Mouse (Mus musculus): ENCODE results near the gene Isg20. TPM values are rescaled to one million over a fixed set of nuclear protein-coding genes. Genes with fewer than 3 reads are reported as not detected.
A peak's percentile ranks its signal among the peaks of the same experiment; 100 is the strongest.

Isg20 gene
- total and polyA plus RNA-seq, 3 experiments: 63.1 to 240 (median 105) TPM

- H3K79me2 ChIP-seq (ENCODE audit: control insufficient read depth, insufficient read depth, low read length, poor library complexity): no peaks in the 10 kb centered on the region
- H3K27me3 ChIP-seq (ENCODE audit: control insufficient read depth in 1 of 2, insufficient read depth in 2 of 2, low read length in 2 of 2): no peaks in the 10 kb centered on the region
- no peak for TF ChIP-seq BHLHE40 (IDR thresholded peaks at IDR 0.05; ENCODE audit: borderline replicate concordance, low read depth, low read length)
- TF ChIP-seq RCOR1 (IDR thresholded peaks at IDR 0.05; ENCODE audit: low read depth, low read length): no peak; the same call in 1 of the 2 replicates
- TF ChIP-seq MAFK (IDR thresholded peaks at IDR 0.05; ENCODE audit: borderline replicate concordance, low read depth, low read length): no peak
- TF ChIP-seq EP300 (IDR thresholded peaks at IDR 0.05; ENCODE audit: low read depth in 1 of 2, low read length in 2 of 2): peak; percentile 84 to 90
- no peak for TF ChIP-seq POLR2A (IDR thresholded peaks at IDR 0.05; ENCODE audit: control insufficient read depth in 1 of 2, insufficient read depth in 1 of 2, low read depth in 1 of 2, low read length in 2 of 2, poor library complexity in 1 of 2)
- no peak for TF ChIP-seq POLR2AphosphoS2 (IDR thresholded peaks at IDR 0.05; ENCODE audit: low read length)
- TF ChIP-seq CTCF (IDR thresholded peaks at IDR 0.05 in 2 of 3, conservative IDR thresholded peaks at IDR 0.05 in 1 of 3; ENCODE audit: control insufficient read depth in 1 of 3, insufficient read depth in 1 of 3, low read depth in 2 of 3, low read length in 3 of 3, poor library complexity in 1 of 3, severe bottlenecking in 1 of 3): no peak
- peak; percentile 67 for TF ChIP-seq ETS1 (IDR thresholded peaks at IDR 0.05; ENCODE audit: low read depth, low read length)
- TF ChIP-seq ELF1 (IDR thresholded peaks at IDR 0.05; ENCODE audit: low read depth, low read length): no peak
- peak; percentile 74 for TF ChIP-seq TAL1 (IDR thresholded peaks at IDR 0.05; ENCODE audit: low read length)
- peak; percentile 69 for TF ChIP-seq GATA1 (IDR thresholded peaks at IDR 0.05; ENCODE audit: low read depth, low read length)
- TF ChIP-seq HCFC1 (IDR thresholded peaks at IDR 0.05; ENCODE audit: low read depth, low read length): no peak
- peak; percentile 47; the same call in 1 of the 2 replicates for TF ChIP-seq SIN3A (IDR thresholded peaks at IDR 0.05; ENCODE audit: low read length)
- no peak for TF ChIP-seq MAX (IDR thresholded peaks at IDR 0.05; ENCODE audit: low read length)
- peak; percentile 84; the same call in 1 of the 2 replicates for TF ChIP-seq TCF12 (IDR thresholded peaks at IDR 0.05; ENCODE audit: low read depth, low read length)
- TF ChIP-seq CHD1 (IDR thresholded peaks at IDR 0.05; ENCODE audit: low read depth, low read length): no peak
- no peak for TF ChIP-seq E2F4 (IDR thresholded peaks at IDR 0.05; ENCODE audit: borderline replicate concordance, low read depth, low read length)
- no peak for TF ChIP-seq JUND (IDR thresholded peaks at IDR 0.05; ENCODE audit: low read depth, low read length)
- TF ChIP-seq MYB (IDR thresholded peaks at IDR 0.05; ENCODE audit: low read depth, low read length): 0 out of 2 replicates have a peak, but pooled peaks have one; percentile 19
- DNase-seq (ENCODE audit: low read depth, low spot score): peak; percentile 63
- peaks cover 8 to 24% of the 10 kb centered on the region in 2 experiments; a peak in 3 of 4 replicates for H3K4me1 ChIP-seq (ENCODE audit: control insufficient read depth in 1 of 2, insufficient read depth in 2 of 2, low read length in 2 of 2)
- H3K4me3 ChIP-seq (ENCODE audit: control insufficient read depth in 1 of 2, insufficient read depth in 1 of 2, low read depth in 2 of 2, low read length in 2 of 2): no peak overlapping the region
- H3K36me3 ChIP-seq (ENCODE audit: control insufficient read depth in 1 of 2, insufficient read depth in 2 of 2, low read length in 2 of 2): peaks cover 0 to 15% of the 10 kb centered on the region in 2 experiments; a peak in 2 of 4 replicates
- H3K9me3 ChIP-seq (replicated peaks; ENCODE audit: insufficient read depth, low read length): no peaks in the 10 kb centered on the region
- H3K9ac ChIP-seq (ENCODE audit: control insufficient read depth, low read depth, low read length, poor library complexity, severe bottlenecking): no peak overlapping the region
- H3K27ac ChIP-seq (ENCODE audit: control insufficient read depth, low read depth, low read length): no peak overlapping the region; the same call in 1 of the 2 replicates
Measured at GRCm38 (mm10) chr7:78940971-78941370, 27.7 kb downstream of the Isg20 start.

GRCm38 (mm10) chr7:78942544-78942943, 29.3 kb downstream of the Isg20 start:
- Histone ChIP-seq H3K9me3 (replicated peaks; ENCODE audit: insufficient read depth, low read length) (no peaks in the 10 kb centered on the region), H3K4me1 (ENCODE audit: control insufficient read depth in 1 of 2, insufficient read depth in 2 of 2, low read length in 2 of 2) (peaks cover 8 to 24% of the 10 kb centered on the region in 2 experiments; a peak in 3 of 4 replicates), H3K27ac (ENCODE audit: control insufficient read depth, low read depth, low read length) (no peak overlapping the region), H3K36me3 (ENCODE audit: control insufficient read depth in 1 of 2, insufficient read depth in 2 of 2, low read length in 2 of 2) (peaks cover 0 to 15% of the 10 kb centered on the region in 2 experiments; a peak in 2 of 4 replicates), H3K9ac (ENCODE audit: control insufficient read depth, low read depth, low read length, poor library complexity, severe bottlenecking) (no peak overlapping the region), H3K27me3 (ENCODE audit: control insufficient read depth in 1 of 2, insufficient read depth in 2 of 2, low read length in 2 of 2) (peaks cover 0 to 1% of the 10 kb centered on the region in 2 experiments; a peak in 2 of 4 replicates), H3K79me2 (ENCODE audit: control insufficient read depth, insufficient read depth, low read length, poor library complexity) (no peaks in the 10 kb centered on the region), H3K4me3 (ENCODE audit: control insufficient read depth in 1 of 2, insufficient read depth in 1 of 2, low read depth in 2 of 2, low read length in 2 of 2) (no peak overlapping the region)
- peak; percentile 69 for DNase-seq (ENCODE audit: low read depth, low spot score)
- TF ChIP-seq TCF12 (IDR thresholded peaks at IDR 0.05; ENCODE audit: low read depth, low read length): peak; percentile 78; the same call in 1 of the 2 replicates
- TF ChIP-seq TAL1 (IDR thresholded peaks at IDR 0.05; ENCODE audit: low read length): no peak
- TF ChIP-seq E2F4 (IDR thresholded peaks at IDR 0.05; ENCODE audit: borderline replicate concordance, low read depth, low read length): no peak
- no peak for TF ChIP-seq MYC (IDR thresholded peaks at IDR 0.05; ENCODE audit: low read depth, low read length)
- TF ChIP-seq EP300 (IDR thresholded peaks at IDR 0.05; ENCODE audit: low read depth in 1 of 2, low read length in 2 of 2): peak in 1 of 2 experiments; percentile 76; a peak in 3 of 4 replicates
- no peak for TF ChIP-seq GABPA (IDR thresholded peaks at IDR 0.05; ENCODE audit: low read depth, low read length)
- no peak for TF ChIP-seq USF2 (IDR thresholded peaks at IDR 0.05; ENCODE audit: borderline replicate concordance in 1 of 2, insufficient read depth in 1 of 2, low read depth in 1 of 2, low read length in 2 of 2)
- TF ChIP-seq GATA1 (IDR thresholded peaks at IDR 0.05; ENCODE audit: low read depth, low read length): peak; percentile 68
- TF ChIP-seq TBP (IDR thresholded peaks at IDR 0.05; ENCODE audit: low read depth, low read length): peak; percentile 96
- no peak for TF ChIP-seq POLR2AphosphoS5 (IDR thresholded peaks at IDR 0.05; ENCODE audit: borderline replicate concordance, low read depth, low read length)
- TF ChIP-seq ELF1 (IDR thresholded peaks at IDR 0.05; ENCODE audit: low read depth, low read length): no peak
- 0 out of 2 replicates have a peak, but pooled peaks have one; percentile 9 for TF ChIP-seq MAFK (IDR thresholded peaks at IDR 0.05; ENCODE audit: borderline replicate concordance, low read depth, low read length)
- 0 out of 2 replicates have a peak, but pooled peaks have one; percentile 29 for TF ChIP-seq ETS1 (IDR thresholded peaks at IDR 0.05; ENCODE audit: low read depth, low read length)
